Mouse (Mus musculus): ENCODE results near the gene Col6a1. TPM values are rescaled to one million over a fixed set of nuclear protein-coding genes. Genes with fewer than 3 reads are reported as not detected.

The Col6a1 gene
- total RNA-seq, 2 experiments from 2014 or later: 363 to 367 TPM

DNA sequence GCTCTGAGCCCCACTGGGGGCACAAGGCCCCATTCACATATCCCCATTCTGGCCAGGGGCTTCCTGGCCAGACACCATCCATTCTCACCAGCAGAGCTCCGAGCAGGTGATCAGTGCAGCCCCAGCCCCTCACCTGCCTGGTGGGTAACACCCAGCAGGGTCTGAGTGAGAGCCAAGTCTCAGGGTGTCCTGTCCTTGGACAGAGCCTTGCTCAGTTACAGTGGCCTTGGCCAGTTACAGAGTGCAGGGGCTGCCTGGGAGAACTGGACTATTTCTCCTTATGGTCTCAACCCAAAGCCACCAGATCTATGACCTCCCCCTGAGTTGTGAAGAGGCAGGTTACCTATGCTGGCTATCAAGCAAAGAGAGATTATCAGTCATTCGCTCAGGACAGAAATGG, 871 bp downstream of the Col6a1 start:
- DNase-seq (ENCODE audit: low spot score in 2 of 2): no peak

DNA sequence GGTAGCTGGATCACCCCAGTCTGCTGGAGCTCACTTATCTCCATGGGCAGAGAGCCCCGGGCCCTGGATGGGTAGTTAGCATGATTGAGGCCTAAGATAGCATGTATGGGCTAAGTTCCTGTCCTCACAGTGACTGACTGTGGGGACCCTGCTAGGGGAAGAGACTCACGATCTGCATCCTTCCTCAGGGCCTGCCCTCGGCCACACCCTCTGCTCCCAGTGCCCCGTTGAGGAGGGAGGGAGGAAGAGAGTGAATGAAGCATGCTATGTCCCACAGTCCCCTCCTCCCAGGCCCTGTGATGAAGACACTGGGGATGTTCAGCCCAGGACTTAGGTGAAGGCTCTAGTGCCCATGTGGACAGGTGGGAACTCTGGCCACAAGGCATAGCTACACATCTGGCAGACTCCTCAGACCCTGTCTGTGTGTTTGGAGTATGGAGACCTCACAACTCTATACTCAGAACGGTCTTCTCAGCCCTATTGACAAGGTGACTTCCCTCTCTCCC, 1.7 kb downstream of the Col6a1 start:
- DNase-seq (ENCODE audit: low spot score in 2 of 2): no peak

DNA sequence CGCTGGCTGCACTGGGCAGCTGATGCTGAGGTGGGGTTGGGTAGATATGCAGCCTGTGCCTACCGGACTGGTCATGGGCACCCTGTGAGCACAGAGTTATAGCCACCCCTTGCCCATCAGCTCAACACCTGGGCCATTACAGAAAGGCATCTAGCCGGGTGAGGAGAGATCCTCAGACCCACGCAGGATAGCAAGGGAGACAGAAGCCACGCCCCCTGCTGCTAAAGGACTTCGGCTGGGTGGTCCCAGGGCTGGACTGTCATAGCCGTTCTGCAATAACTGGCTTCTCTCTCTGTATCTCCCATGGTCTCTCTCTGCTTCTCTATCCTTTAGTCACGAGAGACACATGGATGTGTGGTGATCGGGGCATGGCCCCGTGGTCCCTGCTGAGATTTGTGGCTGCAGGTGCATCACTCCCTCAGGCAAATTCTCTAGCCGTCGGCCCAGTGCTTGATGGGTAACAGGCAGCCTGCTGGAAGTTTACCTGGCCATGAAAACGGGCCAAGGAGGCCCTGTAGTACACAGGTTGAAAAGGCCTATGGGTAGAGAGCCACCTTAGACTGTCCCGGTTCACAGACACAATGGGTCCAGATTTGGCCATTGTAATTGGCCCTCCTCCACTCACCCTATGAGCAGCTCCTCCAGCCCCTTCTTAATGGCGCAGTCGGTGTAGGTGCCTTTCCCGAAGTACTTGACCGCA, 3.1 kb downstream of the Col6a1 start:
- no peak for DNase-seq (ENCODE audit: low spot score in 2 of 2)

DNA sequence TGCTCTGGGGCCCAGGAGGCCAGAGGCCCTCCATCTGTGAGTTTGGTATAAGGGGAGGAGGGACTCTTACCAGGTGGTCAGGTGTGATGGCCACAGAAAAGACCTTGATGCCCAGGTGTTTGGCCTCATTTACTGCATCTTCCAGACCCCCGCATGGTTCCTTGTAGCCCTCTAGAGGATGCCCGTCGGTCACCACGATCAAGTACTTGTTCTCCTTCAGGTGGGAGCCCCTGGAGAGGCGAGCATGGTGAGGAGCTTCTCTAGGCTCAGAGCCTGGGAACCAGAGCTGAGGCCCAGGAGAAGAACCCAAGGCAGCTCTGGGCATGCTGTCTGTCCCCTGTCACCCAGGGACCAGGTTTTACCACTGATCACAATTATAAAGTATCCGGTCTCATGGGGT, 4.2 kb downstream of the Col6a1 start:
- DNase-seq (ENCODE audit: low spot score in 2 of 2): no peak

DNA sequence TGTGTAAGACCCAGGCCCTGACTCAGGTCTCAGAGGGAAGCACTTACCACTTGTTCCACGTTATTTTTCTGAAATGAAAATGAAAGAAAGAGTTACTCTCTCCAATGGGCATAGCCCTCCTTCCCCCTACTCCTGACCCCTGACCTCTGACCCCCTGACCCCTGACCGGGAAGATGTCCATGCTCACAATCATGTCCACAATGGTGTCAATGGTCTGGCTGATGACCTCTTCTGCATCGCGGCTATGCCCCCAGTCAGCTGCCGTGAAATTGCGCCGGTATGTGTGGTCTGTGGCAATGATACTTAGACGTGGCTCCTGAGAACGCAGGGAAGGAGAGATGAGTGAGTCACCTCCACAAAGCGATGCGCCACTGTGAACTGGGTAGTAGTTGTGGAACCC, 4.8 kb downstream of the Col6a1 start:
- no peak for DNase-seq (ENCODE audit: low spot score in 2 of 2)

DNA sequence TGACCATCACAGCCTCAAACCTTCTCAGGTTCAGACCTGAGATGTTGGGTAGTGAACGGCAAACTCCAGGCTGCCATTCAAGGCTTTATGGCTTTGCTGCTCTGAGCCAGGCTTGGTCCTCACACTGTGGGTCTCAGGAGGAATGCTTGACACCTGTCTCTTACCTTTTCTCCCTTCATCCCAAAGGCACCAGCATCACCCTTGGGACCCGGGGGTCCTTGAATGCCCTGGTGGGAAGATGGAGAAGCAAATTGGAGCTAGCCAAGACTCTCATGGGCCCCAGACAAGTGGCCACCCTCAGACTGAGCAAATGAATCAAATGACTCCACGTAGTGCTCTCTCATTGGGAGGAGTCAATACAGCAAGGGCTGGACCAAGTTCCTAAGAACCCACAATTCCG, 8.3 kb downstream of the Col6a1 start:
- no peak for DNase-seq (ENCODE audit: low spot score in 2 of 2)

DNA sequence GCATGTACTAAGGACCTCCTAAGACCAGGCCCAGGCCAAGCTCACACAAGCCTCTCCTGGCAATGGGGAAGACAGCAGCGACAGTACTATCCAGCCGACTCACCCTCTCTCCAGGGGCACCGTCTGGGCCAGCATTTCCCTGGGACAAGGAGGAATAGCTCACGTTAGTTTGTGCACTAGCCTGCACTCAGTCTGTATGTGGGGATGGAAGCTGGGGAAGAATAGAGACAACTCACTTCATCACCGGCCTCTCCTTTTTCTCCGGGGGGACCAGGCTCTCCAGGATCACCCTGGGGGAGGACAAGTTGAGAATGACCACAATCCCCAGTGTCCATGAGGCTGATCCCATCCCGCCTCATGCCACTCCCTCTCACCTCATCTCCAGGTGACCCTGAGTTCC, 8.9 kb downstream of the Col6a1 start:
- DNase-seq (ENCODE audit: low spot score in 2 of 2): no peak

DNA sequence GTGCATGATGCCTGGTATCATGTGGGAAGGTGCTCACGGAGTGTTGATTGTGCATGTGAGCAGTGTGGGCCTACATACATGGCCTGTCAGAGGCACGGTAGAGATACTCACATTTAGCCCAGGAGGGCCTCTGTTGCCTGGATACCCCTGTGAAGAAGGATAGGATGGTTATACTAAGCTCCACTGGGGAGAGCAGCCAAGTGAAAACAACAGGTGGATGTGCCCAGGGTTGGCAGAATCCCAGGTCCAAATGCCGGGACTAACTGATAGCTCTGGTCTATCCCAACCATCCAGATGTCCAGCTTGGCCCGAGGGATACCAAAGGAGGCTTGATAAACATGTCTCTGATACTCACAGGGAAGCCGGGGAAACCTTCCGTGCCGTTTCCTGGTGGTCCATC, 11.7 kb downstream of the Col6a1 start:
- DNase-seq (ENCODE audit: low spot score in 2 of 2): no peak

DNA sequence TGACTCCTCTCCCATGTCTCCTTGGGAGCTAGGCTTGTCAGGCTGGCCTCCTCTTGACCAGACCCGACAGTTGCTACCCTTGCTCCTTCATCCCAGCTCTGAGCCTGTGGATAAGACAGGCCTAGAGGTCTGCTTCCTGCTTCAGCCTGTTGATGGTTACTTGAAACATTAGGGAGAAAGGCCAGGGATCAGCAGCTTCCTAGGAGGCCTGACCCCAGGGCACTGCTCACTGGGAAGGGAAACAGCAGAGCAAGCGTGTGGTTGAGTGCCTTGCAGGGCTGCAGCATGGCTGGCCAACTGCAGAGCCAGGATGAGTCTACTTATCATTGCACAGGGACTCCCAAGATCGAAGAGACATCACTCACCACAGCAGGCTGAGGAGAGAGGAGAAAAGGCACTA, 13.5 kb downstream of the Col6a1 start:
- no peak for DNase-seq (ENCODE audit: low spot score in 2 of 2)

DNA sequence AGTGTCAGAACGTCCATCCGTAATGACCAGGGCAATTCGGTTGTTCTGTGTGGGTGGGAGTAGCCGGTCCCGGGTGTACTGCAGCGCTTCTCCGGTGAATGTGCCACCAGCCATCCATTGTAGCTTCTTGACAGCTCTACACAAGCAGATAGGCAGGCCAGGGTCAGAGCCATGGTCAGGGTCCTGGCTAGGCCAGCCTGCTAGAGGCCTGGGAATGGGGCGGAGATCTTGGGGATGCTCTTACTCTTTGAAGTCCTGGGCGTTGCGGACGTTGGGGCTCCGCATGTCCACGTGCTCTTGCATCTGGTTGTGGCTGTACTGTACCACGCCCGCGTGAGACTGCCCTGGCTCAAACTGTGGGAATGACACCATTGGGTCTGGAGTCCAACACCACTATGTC, 14.6 kb downstream of the Col6a1 start:
- no peak for DNase-seq (ENCODE audit: low spot score in 2 of 2)

DNA sequence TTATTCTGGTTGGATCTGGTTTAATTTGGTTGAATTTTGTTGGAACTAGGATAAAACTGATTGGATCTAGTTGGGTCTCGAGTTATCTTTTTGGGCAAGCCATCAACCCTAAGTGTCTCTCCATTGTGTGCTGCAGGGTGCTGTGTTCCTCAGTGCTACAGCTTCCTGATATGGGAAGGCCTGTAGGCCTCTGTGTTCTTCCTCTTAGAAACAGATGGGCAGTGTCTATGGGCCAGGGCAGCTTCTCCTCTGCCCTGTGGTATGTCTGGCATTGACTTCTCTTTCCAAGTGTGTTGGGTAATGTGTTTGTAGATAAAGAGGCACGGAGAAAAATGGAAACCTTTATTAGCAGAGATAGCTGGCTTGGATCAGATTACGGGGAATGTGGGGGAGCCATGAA, 17.5 kb downstream of the Col6a1 start:
- no peak for DNase-seq (ENCODE audit: low spot score in 2 of 2)

DNA sequence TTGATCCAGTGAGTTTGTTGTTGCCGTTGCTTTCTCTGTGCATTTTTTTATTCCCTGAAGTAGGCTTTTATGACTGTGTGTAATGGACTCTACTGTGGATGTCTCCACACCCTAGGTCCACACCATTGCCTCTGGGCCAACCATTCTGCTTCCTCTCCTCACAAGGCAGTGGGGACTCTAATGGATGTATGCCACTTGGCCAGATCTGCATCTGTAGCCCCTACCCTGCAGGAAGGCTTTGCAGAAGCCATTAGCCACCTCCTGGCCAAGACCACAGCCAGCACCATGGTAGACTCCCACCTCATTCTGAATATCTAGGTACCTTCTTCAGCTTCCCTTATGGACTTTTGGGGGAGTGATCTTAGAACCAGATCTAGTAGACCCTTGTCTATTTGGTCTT, 18.4 kb downstream of the Col6a1 start:
- DNase-seq (ENCODE audit: low spot score in 2 of 2): no peak

DNA sequence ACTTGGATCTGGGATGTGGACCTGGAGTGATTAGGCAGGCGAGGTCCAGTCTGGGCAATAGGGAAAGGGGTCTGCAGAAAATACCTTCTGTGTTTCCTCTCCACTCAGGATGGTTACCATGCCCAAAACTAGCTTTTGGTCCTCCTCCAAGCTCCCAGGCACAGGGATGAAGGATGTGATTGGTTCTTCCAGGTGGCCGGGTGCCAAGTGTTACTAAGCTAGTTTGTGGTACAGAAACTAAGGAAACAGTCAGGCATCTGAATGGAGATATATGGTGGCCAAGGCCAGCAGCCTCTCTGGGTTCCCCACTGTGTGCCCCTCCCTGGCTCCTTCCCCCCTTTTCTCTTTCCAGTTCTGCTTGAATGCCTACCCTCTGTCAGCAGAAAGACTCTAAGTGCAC, 19.0 kb downstream of the Col6a1 start:
- DNase-seq (ENCODE audit: low spot score in 2 of 2): no peak

DNA sequence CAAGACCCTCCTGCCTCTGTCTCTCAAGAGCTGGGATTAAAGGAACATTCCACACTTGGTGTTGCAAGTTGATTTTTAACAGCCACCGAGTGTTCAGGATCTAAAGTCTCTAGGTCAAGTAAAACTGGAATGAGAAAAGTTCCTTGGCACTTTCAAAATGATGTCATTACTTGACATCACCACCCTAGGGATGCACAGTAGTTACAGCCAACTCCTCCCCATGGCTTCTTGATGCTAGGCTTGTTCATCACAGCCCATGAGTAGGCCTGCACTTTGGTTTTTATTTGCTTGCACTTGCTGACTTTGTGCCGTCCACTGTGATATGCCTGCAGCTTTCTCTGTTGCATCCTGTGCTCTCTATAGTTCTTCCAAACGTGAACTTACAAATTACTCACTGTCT, 21.6 kb downstream of the Col6a1 start:
- no peak for DNase-seq (ENCODE audit: low spot score in 2 of 2)

DNA sequence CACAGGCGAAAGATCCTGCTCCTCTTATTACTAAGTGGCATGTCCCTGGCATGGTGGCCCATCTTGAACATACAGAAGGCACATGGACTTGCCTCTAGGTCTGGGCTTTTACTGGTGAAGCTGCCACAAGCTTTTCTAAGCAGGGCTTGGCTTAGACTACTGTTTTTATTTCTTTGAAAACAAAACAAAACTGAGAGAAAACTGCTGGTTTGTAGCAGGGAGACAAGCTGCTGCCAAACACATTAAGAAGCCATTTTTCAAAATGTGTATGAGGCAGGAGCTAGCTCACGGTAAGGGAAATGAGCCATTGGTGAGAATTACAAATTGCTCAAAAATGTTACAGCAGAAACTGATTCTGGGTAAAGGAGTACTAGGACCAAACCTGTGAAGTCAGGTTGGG, 24.5 kb downstream of the Col6a1 start:
- DNase-seq (ENCODE audit: low spot score in 2 of 2): no peak

DNA sequence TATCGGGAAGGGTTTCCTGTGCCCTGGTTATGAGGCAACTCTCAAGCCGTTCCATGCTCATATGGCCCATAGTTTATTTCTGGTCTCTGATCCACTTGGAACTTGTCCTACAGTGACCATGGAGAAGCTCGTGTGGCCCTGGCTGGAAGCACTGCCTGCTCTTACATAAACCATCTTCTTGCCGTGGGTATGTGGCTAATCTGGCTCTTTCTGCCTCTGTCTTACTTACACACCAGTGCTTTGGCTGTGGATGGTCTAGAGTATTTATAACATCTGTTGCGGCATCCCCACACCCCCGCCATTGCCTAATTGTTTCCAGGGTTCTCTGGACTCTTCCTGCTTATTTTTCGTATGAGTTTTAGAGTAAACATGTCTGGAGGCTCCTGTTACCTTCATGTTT, 26.2 kb downstream of the Col6a1 start:
- DNase-seq (ENCODE audit: low spot score in 2 of 2): no peak

DNA sequence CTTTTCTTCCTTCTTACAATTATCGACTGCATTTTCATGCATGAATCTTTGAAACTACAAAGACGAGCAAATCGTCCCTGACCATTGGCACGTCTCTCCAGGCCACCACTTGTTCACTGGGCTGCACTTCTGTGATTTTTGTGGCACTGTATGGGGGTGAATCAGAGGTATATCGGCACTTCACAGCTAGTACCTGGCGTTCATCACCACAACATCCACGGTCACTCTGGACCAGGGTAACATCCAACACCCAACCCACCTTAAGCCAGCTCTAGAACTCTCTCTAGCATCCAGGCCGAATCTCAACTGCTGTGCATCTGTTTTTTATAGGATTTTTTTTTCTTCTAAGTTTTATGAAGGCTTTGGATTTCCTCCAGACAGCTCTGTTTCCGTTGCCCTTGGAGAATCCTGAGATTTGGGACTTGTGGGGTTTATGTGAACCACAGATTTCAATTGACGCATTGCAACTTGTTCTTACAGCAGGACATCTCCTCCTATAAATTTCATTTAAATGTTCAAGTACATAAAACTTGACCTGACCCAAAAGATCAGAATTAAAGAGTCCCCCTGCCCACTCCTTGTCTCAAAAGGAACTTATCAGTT, 30.6 kb downstream of the Col6a1 start:
- DNase-seq (ENCODE audit: low spot score in 2 of 2): no peak

DNA sequence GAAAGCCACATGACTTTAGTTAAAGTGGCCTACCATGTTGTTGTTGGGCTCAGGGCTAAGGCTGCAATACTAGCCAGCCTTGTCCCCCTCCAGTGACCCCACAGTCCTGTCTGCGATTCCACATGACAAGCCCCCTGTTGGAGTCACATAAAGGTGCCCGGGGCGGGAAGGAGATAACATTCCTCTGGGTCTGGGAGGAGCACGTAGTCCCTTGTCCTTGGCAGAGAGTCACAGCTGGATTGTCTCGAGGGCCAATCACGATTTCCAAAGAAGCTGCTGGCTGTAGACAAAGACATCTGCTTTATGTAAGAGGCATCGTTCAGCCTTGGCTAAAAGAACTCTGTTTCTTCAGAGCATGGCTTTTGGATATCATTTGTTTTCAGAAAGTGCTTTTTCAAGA, 31.2 kb downstream of the Col6a1 start:
- no peak for DNase-seq (ENCODE audit: low spot score in 2 of 2)

DNA sequence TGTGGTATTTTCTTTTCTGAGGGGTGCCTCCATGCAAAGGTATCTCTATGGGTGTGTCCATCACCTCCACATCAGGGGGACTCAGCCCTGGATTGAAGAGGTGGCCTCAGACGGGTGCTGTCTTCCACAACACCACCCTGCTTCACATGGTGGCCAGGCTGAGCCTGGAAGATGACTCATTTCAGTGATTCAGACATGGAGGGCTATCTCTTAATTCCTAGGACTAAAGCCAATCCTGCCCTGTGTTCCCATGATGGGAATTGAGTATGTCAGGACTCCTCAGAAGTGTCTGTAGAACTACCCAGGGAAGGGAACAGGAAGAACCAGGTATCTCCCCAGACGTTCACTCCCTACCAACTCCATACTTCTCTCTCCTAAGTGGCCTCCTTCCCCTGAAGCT, 32.5 kb downstream of the Col6a1 start:
- no peak for DNase-seq (ENCODE audit: low spot score in 2 of 2)

DNA sequence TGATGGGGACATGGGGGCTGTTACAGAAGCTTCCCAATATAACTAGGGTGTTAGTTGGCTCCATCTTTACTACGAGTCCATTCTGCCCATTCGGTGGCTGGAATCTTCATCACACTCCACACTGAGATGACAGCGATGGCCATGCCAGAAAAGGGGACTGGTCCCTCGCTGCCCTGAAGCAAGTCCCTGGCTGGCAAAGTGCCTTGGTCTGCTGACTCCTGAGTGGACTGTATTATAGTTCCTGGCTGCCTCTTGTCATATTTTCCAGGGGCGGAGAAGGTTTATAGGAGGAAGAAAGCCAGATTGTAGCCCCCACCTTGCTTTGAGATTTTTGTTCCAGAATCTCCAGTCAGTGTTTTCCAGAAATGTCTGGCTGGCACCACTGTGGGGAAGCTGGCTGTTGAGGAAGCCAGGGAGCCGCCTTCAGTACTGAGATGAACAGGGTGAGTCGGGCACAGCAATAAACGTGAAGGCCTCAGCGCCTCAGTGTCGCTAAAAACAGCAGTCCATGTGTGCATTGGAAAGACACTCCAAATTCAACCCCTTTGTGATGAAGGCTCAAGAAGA, 40.4 kb downstream of the Col6a1 start:
- no peak for DNase-seq (ENCODE audit: low spot score in 2 of 2)

DNA sequence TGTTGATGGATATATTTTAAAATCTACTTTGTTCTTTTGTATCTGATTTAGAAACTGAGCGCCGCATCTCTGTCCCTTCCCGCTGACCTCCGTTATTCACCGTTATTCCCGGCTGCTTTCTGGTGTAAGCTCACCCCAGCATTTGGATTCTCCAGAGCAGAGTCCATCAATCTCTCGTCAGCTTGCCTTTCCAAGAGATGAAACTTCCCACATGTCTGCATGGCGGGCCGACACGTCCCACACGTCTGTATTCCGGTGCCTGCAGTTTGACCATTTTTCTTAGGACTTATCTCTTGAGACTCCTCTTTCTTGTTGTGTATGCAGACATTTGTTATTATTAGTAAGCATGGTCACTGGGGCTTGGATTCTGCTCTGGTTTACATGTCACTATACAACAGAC, 42.0 kb downstream of the Col6a1 start:
- DNase-seq (ENCODE audit: low spot score in 2 of 2): no peak

DNA sequence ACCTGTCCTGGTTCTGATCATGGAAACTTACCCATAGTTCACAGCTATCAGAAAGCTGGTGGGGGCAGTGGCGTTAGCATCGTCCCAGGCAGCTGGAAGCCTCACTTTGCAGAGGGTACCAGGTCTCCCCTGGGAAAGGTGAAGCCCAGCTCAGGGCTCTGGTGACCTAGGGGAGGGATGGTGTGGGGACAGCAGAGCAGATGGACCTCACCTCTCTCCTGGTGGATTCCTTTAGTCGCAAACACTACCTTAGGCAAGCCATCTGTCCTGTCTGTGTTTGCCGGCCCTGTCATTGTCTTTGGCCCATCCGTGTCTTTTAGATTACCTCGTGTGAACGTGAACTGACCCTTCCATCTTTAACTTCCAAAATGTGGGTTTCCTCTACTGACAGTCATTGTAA, 42.5 kb downstream of the Col6a1 start:
- no peak for DNase-seq (ENCODE audit: low spot score in 2 of 2)

DNA sequence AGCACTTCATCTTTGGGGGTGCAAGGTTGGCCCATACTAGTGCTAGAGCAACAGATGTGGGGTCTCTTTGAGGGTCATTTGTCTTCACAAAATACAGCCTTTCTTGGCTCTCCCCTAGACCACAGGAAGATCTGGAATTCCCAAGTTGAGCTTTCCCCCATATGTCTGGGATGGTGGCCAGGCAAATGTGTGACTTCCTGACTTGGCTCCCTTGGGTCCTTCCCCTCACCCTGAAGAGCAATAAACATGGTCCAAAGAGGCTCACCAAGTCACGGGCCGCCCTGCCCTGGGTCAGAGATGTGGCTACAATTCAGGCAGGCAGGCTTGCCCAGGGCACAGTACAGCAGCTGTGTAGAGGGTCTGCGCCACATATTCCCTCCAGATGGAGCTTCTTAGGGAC, 44.1 kb downstream of the Col6a1 start:
- no peak for DNase-seq (ENCODE audit: low spot score in 2 of 2)
